Mouse (Mus musculus): Measurements from ENCODE around the gene Bspry. TPM values are rescaled to one million over a fixed set of nuclear protein-coding genes. Genes with fewer than 3 reads are reported as not detected.

Bspry gene
- total RNA-seq (2023), result 1 to 10 TPM; 1.6 to 2.6 TPM

DNA sequence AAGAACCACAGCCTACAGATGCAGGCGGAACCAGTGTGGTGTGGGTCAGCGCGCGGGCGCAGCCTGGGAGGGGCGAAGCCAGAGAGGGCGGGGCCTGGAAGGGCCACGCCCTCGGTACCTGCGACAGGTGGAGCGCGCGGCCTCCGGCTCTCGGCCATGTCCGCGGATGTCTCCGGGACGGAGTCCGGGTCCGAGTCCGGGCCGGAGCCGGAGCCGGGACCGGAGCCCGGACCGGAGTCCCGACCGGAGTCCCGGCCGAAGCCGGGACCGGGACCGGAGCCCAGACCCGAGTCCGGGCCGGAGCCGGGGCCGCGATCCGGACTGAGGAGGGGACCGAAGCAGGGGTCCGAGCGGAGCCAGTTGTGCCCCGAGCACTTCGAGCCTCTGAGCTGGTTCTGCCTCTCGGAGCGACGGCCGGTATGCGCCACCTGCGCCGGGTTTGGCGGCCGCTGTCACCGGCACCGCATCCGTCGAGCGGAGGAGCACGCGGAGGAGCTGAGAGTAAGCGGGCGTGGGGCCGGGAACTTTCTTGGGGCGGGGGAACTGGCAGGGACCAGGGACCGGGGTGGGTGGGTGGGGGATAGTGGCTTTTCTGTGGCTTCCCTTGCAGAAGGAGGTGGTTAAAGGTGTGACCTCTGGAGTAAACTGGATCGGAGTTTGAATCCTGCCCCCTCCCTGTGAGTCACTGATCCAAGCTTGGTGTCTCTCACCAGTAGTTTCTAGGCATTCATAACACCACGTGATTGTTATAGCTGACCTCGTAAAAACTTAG is at the start of gene Bspry:
Gene Bspry, plus strand, starts transcription at position 117 of the 772 bp plus-strand sequence.

DNA sequence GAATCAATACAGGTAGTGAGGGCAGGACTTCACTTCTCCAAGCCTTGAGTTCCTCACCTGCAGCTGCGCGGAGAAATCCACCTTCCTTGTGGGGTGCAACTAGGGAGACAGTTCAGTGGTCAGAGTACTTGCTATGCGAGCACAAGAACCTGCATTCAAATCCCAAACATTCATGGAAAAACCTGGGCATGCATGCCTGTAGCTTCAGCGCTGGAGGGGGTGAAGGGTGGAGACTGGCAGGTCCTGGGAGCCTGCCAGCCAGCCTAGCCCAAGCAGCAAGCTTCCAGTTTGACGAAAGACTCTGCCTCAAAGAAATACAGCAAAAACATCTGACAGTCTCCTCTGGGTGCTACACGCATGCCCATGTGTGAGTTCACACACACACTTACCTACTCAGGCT is 44.8 kb upstream of the Bspry start, which contains the start of gene Rnf183:
Gene Rnf183, minus strand, starts transcription at position 172 of the 400 bp plus-strand sequence.

DNA sequence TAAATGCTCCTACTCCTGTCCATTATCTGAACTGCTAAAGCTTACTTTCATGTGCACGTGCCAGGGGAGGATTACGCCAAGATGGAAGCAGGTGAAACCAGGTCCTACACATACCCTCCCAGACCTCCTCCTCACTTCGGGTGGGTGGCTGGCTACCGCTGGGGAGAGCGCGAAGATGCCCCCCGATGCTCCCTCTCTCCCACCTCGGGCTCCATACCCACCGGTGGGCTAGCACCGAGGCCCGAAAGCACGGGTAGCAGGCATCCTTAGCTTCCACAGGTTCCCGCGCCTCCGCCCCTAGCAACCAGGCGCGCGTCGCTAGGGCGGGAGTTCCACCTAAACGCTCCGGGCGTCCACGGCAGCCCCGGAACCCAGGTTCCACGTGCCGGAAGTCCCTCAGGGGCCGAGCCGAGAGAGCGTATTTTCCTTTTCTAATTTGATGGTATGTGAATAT is 9.2 kb upstream of the Bspry start, which contains the start of gene Wdr31:
Gene Wdr31, minus strand, starts transcription at position 299 of the 454 bp plus-strand sequence.

GRCm38 (mm10) chr4:62503374-62503970 is 23.6 kb downstream of the Bspry start, which contains the start of gene Hdhd3:
Gene Hdhd3 (minus strand): TSS chr4:62503467.

GRCm38 (mm10) chr4:62519849-62520233 is 40.0 kb downstream of the Bspry start, which contains the start of gene Alad:
Gene Alad (minus strand): TSS chr4:62519918.

DNA sequence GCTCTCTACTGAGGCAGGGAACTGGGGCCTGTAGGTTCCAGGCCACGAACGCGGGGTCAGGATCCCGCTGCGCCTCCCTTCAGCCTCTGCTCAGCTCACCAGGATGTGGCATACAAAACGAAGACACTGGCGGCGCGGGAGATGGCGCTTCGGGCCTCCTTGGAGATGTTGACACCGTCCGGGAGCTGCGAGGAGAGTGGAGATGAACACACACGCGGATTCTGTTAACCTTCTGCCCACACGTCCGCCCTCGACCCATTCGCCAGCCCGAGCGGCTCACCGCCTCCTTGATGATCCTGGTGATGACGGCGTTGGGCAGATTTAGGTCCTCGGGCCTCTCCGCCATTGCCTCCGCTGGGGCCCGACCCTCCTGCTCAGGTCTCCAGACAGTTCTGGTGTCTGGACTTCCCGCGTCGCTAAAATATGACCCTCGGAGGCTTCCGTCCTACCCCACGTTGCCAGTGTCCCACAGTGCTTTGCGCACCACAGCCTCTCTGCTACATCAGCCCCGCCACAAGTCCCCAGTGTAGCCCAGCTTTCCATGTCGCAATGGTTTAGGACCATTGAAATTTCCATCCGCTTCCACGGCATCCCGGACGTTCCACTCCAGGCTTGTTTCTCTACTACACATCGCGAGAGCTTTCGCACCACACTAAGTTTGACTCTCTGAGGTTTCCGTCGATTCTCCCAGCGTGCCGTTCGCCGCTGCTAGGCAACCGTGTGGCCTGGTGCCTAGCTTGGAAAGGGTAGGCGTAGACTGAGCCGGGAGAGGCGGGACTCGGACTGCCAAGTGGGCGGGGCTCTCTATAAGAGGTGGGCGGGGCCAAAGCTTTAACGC is 45.0 kb downstream of the Bspry start, which contains the start of the genes Pole3 and 4933430I17Rik:
Gene Pole3, minus strand, starts transcription at position 418 of the 838 bp plus-strand sequence.
Gene 4933430I17Rik, plus strand, starts transcription at position 719 of the 838 bp plus-strand sequence.

Other genes starting within 250 kb of the Bspry start
- gene Zfp37, start 249.0 kb upstream of the Bspry start, total RNA-seq (2023), result not detected
- 1 to 10 TPM; 3.7 to 5.7 TPM for gene Slc31a2, start 217.5 kb upstream of the Bspry start, total RNA-seq (2023)
- gene Fkbp15, start 119.5 kb upstream of the Bspry start, total RNA-seq (2023), result 10 to 100 TPM; 71.2 to 80.5 TPM
- 1 to 10 TPM; 4.6 to 5.3 TPM for gene Slc31a1, start 119.3 kb upstream of the Bspry start, total RNA-seq (2023)
- gene Cdc26, start 71.4 kb upstream of the Bspry start, total RNA-seq (2023), result 10 to 100 TPM; 45.8 to 54.6 TPM
- 10 to 100 TPM; 19.1 to 24.0 TPM for gene Prpf4, start 71.3 kb upstream of the Bspry start, total RNA-seq (2023)
- not detected for gene Rnf183, start 44.8 kb upstream of the Bspry start, total RNA-seq (2023)
- gene Wdr31, start 9.2 kb upstream of the Bspry start, total RNA-seq (2023), result not detected
- gene Hdhd3, start 23.4 kb downstream of the Bspry start, total RNA-seq (2023), result 1 to 10 TPM in 1 of 2 experiments, under 1 TPM in 1; 0.80 to 1.7 TPM
- 10 to 100 TPM; 12.4 to 15.2 TPM for gene Alad, start 39.9 kb downstream of the Bspry start, total RNA-seq (2023)
- 10 to 100 TPM; 20.8 to 22.0 TPM for gene Pole3, start 45.0 kb downstream of the Bspry start, total RNA-seq (2023)
- gene 4933430I17Rik, start 45.3 kb downstream of the Bspry start, total RNA-seq (2023), result 1 to 10 TPM; 2.7 to 2.8 TPM
- 100 to 1,000 TPM; 121 to 126 TPM for gene Rgs3, start 79.8 kb downstream of the Bspry start, total RNA-seq (2023)

Data from T-cell, adult 66 days (primary cell).